Mouse (Mus musculus) spleen, adult 2 months (tissue): Measurements from ENCODE around the gene Fam71f2. TPM values are rescaled to one million over a fixed set of nuclear protein-coding genes. Genes with fewer than 3 reads are reported as not detected.

Experiments used
- DNase-seq, 2 experiments: peaks; one replicate each; pipeline versions ENCODE4 v3.0.0 to v3.0.0-alpha.2; 2012 to 2021; ENCODE audit warnings: low spot score in 2 of 2, low read depth in 1 of 2
- H3K27ac ChIP-seq: fragments of 200-500 bp; 2 replicates; pipeline ENCODE4 v1.5.1; 2012; ENCODE audit warnings: low read length, inconsistent platforms; ENCODE audit not compliant: insufficient read depth
- H3K27me3 ChIP-seq: fragments of 200-500 bp; 2 replicates; pipeline ENCODE4 v1.6.1; 2012; ENCODE audit warnings: mild to moderate bottlenecking, moderate library complexity, low read length, inconsistent platforms; ENCODE audit not compliant: control insufficient read depth, insufficient read depth
- H3K36me3 ChIP-seq: fragments of 200-500 bp; 2 replicates; pipeline ENCODE4 v1.6.1; 2012; ENCODE audit warnings: mild to moderate bottlenecking, low read length, inconsistent platforms; ENCODE audit not compliant: control insufficient read depth, insufficient read depth
- H3K4me1 ChIP-seq: fragments of 200-500 bp; 2 replicates; pipeline ENCODE4 v1.6.1; 2011; ENCODE audit warnings: inconsistent platforms; ENCODE audit not compliant: control insufficient read depth, insufficient read depth, insufficient read length
- H3K4me3 ChIP-seq: fragments of 200-500 bp; 2 replicates; pipeline ENCODE4 v1.5.1; 2011; ENCODE audit warnings: mild to moderate bottlenecking, inconsistent platforms; ENCODE audit not compliant: insufficient read depth, insufficient read length; ENCODE audit errors: extremely low read depth
- CTCF ChIP-seq: fragments of 200-500 bp; IDR thresholded peaks from 2 replicates; pipeline ENCODE4 v1.5.1; 2011; ENCODE audit warnings: mild to moderate bottlenecking, inconsistent platforms; ENCODE audit not compliant: insufficient read depth, insufficient read length, insufficient replicate concordance; ENCODE audit errors: extremely low read depth
- POLR2A ChIP-seq: fragments of 200-500 bp; IDR thresholded peaks from 2 replicates; pipeline ENCODE4 v1.6.1; 2011; ENCODE audit warnings: low read depth, low read length, inconsistent platforms
- WGBS: fragments of 180-500 bp; shearing (Covaris S2); methylation state at CpG from one replicate; pipeline ENCODE4 v1.1.7; 2018; 5-methylcytosine and 5-hydroxymethylcytosine counted together
- polyA plus RNA-seq: library from polyadenylated mRNA; depleted of rRNA; stranded (reverse); fragments of >200 nt; gene quantifications from 2 replicates; pipeline ENCODE4 v1.2.3, GENCODE M21; 2012; rRNA removed

Fam71f2 gene
- polyA plus RNA-seq, 1 experiment, result 0.40 TPM

- Histone ChIP-seq H3K27ac (no peak overlapping the region), H3K4me3 (no peak overlapping the region), H3K36me3 (no peaks in the 10 kb centered on the region), H3K4me1 (no peaks in the 10 kb centered on the region; the same call in 1 of the 2 replicates), H3K27me3 (no peaks in the 10 kb centered on the region)
- WGBS, result 47% methylated on average over 9 of the region's 9 CpGs
- TF ChIP-seq CTCF (no peak), POLR2A (no peak)
- no peak for DNase-seq
Measured at GRCm38 (mm10) chr6:29326961-29327360, 47.6 kb downstream of the Fam71f2 start.

GRCm38 (mm10) chr6:29329514-29329913 is 50.1 kb downstream of the Fam71f2 start:
- no peak for DNase-seq
- H3K27me3 ChIP-seq, result no peaks in the 10 kb centered on the region
- H3K4me1 ChIP-seq, result no peaks in the 10 kb centered on the region
- no peaks in the 10 kb centered on the region for H3K36me3 ChIP-seq
- 47% methylated on average over 4 of the region's 4 CpGs for WGBS
- TF ChIP-seq POLR2A (no peak), CTCF (no peak)
- H3K27ac ChIP-seq, result no peak overlapping the region
- H3K4me3 ChIP-seq, result no peak overlapping the region

Other genes starting within 250 kb of the Fam71f2 start
- 0.22 and 0.36 TPM in 2 replicates for gene Lep, start 219.4 kb upstream of the Fam71f2 start, polyA plus RNA-seq
- 3.6 and 4.2 TPM in 2 replicates for gene Rbm28, start 114.6 kb upstream of the Fam71f2 start, polyA plus RNA-seq
- 0.20 and 0.25 TPM in 2 replicates for gene Prrt4, start 100.0 kb upstream of the Fam71f2 start, polyA plus RNA-seq
- 40.7 and 46.7 TPM in 2 replicates for gene Impdh1, start 63.2 kb upstream of the Fam71f2 start, polyA plus RNA-seq
- 11.3 and 12.9 TPM in 2 replicates for gene Hilpda, start 7.1 kb upstream of the Fam71f2 start, polyA plus RNA-seq
- gene Fam71f1, start 39.5 kb downstream of the Fam71f2 start, polyA plus RNA-seq, result not detected in 2 replicates
- gene Calu, start 68.5 kb downstream of the Fam71f2 start, polyA plus RNA-seq, result 12.2 and 14.9 TPM in 2 replicates
- gene Opn1sw, start 108.9 kb downstream of the Fam71f2 start, polyA plus RNA-seq, result not detected in 2 replicates
- 0.05 and 0.23 TPM in 2 replicates for gene Ccdc136, start 116.7 kb downstream of the Fam71f2 start, polyA plus RNA-seq
- gene Flnc, start 153.7 kb downstream of the Fam71f2 start, polyA plus RNA-seq, result 0.32 and 0.38 TPM in 2 replicates
- 182 and 226 TPM in 2 replicates for gene Atp6v1f, start 188.1 kb downstream of the Fam71f2 start, polyA plus RNA-seq
- gene Atp6v1fnb, start 191.8 kb downstream of the Fam71f2 start, polyA plus RNA-seq, result 0.34 TPM in 1 of 2 replicates, not detected in the other
- 10.1 and 10.2 TPM in 2 replicates for gene Kcp, start 228.4 kb downstream of the Fam71f2 start, polyA plus RNA-seq
- gene Irf5, start 247.0 kb downstream of the Fam71f2 start, polyA plus RNA-seq, result 136 and 178 TPM in 2 replicates